Mouse (Mus musculus) left cerebral cortex, postnatal 4 days (tissue): Measurements from ENCODE around the gene Slc25a11. TPM values are rescaled to one million over a fixed set of nuclear protein-coding genes. Genes with fewer than 3 reads are reported as not detected.
A peak's percentile ranks its signal among the peaks of the same experiment; 100 is the strongest.

Source experiments
- DNase-seq: peaks from one replicate; pipeline ENCODE4 v3.0.0-alpha.2; 2022
- intact Hi-C: fragments of 180-260 bp; cut with DNase I; formaldehyde crosslinking; loops from one replicate; pipeline ENCODE4 v1.15.1; 2025
- total RNA-seq, 2 experiments: library from RNA; stranded (reverse); gene quantifications; 2 replicates each; pipeline ENCODE4 v1.2.3; 2021

The Slc25a11 gene
- total RNA-seq, 2 experiments from 2014 or later: 88.6 to 92.5 TPM

GRCm38 (mm10) chr11:70628431-70628830 is 18.8 kb downstream of the Slc25a11 start:
- intact Hi-C loops: no loop called here
- DNase-seq: no peak

GRCm38 (mm10) chr11:70626877-70627276 is 20.4 kb downstream of the Slc25a11 start:
- intact Hi-C loops: no loop called here
- no peak for DNase-seq

- intact Hi-C loops: no loop called here
- peak; percentile 58 for DNase-seq
Observed at GRCm38 (mm10) chr11:70625473-70625872, 21.8 kb downstream of the Slc25a11 start.

GRCm38 (mm10) chr11:70623053-70623742 is 24.1 kb downstream of the Slc25a11 start:
- intact Hi-C loops: no loop called here
- no peak for DNase-seq

GRCm38 (mm10) chr11:70621972-70622814 is 25.1 kb downstream of the Slc25a11 start:
- intact Hi-C loops: no loop called here
- no peak for DNase-seq

GRCm38 (mm10) chr11:70619101-70619500 is 28.2 kb downstream of the Slc25a11 start, which contains the start of gene Chrne:
Gene Chrne (minus strand): TSS chr11:70619216.
- DNase-seq: no peak
- intact Hi-C loops: loop anchor here (10.0 kb wide), 1 partner anchor 136 kb away; no protein-coding TSS in a partner anchor

GRCm38 (mm10) chr11:70615516-70616093 is 31.7 kb downstream of the Slc25a11 start, which contains the start of gene 4930544D05Rik:
Gene 4930544D05Rik (plus strand): TSS chr11:70615848.
- intact Hi-C loops: loop anchor here (10.0 kb wide), 1 partner anchor 139 kb away; no protein-coding TSS in a partner anchor
- DNase-seq: peak; percentile 31

- intact Hi-C loops: loop anchor here (10.0 kb wide), 1 partner anchor 140 kb away; no protein-coding TSS in a partner anchor
- no peak for DNase-seq
Observed at GRCm38 (mm10) chr11:70615074-70615473, 32.2 kb downstream of the Slc25a11 start.

GRCm38 (mm10) chr11:70612505-70612904 is 34.8 kb downstream of the Slc25a11 start:
- intact Hi-C loops: loop anchor here (10.0 kb wide), 1 partner anchor 142 kb away; no protein-coding TSS in a partner anchor
- DNase-seq: no peak

- intact Hi-C loops: loop anchor here (10.0 kb wide), 1 partner anchor 144 kb away; no protein-coding TSS in a partner anchor
- no peak for DNase-seq
Observed at GRCm38 (mm10) chr11:70610752-70611151, 36.5 kb downstream of the Slc25a11 start.

- DNase-seq: peak; percentile 29
- intact Hi-C loops: loop anchor here (10.0 kb wide), 1 partner anchor 164 kb away; no protein-coding TSS in a partner anchor
Observed at GRCm38 (mm10) chr11:70608381-70609066, 38.8 kb downstream of the Slc25a11 start.

GRCm38 (mm10) chr11:70607611-70608010 is 39.7 kb downstream of the Slc25a11 start:
- intact Hi-C loops: loop anchor here (10.0 kb wide), 1 partner anchor 163 kb away; no protein-coding TSS in a partner anchor
- no peak for DNase-seq

GRCm38 (mm10) chr11:70606717-70607116 is 40.6 kb downstream of the Slc25a11 start:
- intact Hi-C loops: loop anchor here (10.0 kb wide), 1 partner anchor 162 kb away; no protein-coding TSS in a partner anchor
- DNase-seq: no peak

GRCm38 (mm10) chr11:70605024-70605566 is 42.2 kb downstream of the Slc25a11 start:
- DNase-seq: peak; percentile 79
- intact Hi-C loops: loop anchor here (10.0 kb wide), 1 partner anchor 160 kb away; no protein-coding TSS in a partner anchor

- intact Hi-C loops: no loop called here
- DNase-seq: no peak
Observed at GRCm38 (mm10) chr11:70598451-70598953, 48.8 kb downstream of the Slc25a11 start.

- intact Hi-C loops: no loop called here
- no peak for DNase-seq
Observed at GRCm38 (mm10) chr11:70597301-70597700, 50.0 kb downstream of the Slc25a11 start.

- DNase-seq: no peak
- intact Hi-C loops: no loop called here
Observed at GRCm38 (mm10) chr11:70596094-70596493, 51.2 kb downstream of the Slc25a11 start.

- intact Hi-C loops: no loop called here
- no peak for DNase-seq
Observed at GRCm38 (mm10) chr11:70595638-70596037, 51.6 kb downstream of the Slc25a11 start.

GRCm38 (mm10) chr11:70594253-70594989 is 52.9 kb downstream of the Slc25a11 start:
- no peak for DNase-seq
- intact Hi-C loops: no loop called here
